Mouse (Mus musculus): Measurements from ENCODE around the gene Anks1b. TPM values are rescaled to one million over a fixed set of nuclear protein-coding genes. Genes with fewer than 3 reads are reported as not detected.

The Anks1b gene
- polyA plus RNA-seq, 1 experiment from 2014 or later, result 3.0 TPM

GRCm38 (mm10) chr10:90897894-90898293 lies 1024.6 kb downstream of the Anks1b start:
- H3K27me3 ChIP-seq (ENCODE audit: control insufficient read depth, insufficient read depth, low read length), result no peaks in the 10 kb centered on the region
- H3K36me3 ChIP-seq (replicated peaks; ENCODE audit: control insufficient read depth, insufficient read depth, low read depth, low read length), result no peaks in the 10 kb centered on the region
- DNase-seq (ENCODE audit: low spot score) (no peak), ATAC-seq (replicated peaks; ENCODE audit: insufficient number of reproducible peaks, low FRiP score, low TSS enrichment, low read depth) (no peak)
- WGBS, result 69% methylated on average over 3 of the region's 3 CpGs
- no peaks in the 10 kb centered on the region for H3K9me3 ChIP-seq (replicated peaks; ENCODE audit: control insufficient read depth, low read length)
- H3K4me3 ChIP-seq (ENCODE audit: low read depth, low read length), result no peak overlapping the region
- no peak overlapping the region for H3K27ac ChIP-seq (replicated peaks; ENCODE audit: low read depth, low read length)
- no peaks in the 10 kb centered on the region for H3K4me1 ChIP-seq (ENCODE audit: control insufficient read depth, insufficient read depth, low read length)
- no peak overlapping the region for H3K4me2 ChIP-seq (ENCODE audit: low read depth, low read length)
- no peak overlapping the region for H3K9ac ChIP-seq (replicated peaks; ENCODE audit: low read length)

- no peaks in the 10 kb centered on the region for H3K4me1 ChIP-seq (ENCODE audit: control insufficient read depth, insufficient read depth, low read length)
- H3K9ac ChIP-seq (replicated peaks; ENCODE audit: low read length), result no peak overlapping the region
- no peaks in the 10 kb centered on the region for H3K9me3 ChIP-seq (replicated peaks; ENCODE audit: control insufficient read depth, low read length)
- no peak overlapping the region for H3K4me3 ChIP-seq (ENCODE audit: low read depth, low read length)
- no peak overlapping the region for H3K4me2 ChIP-seq (ENCODE audit: low read depth, low read length)
- H3K27me3 ChIP-seq (ENCODE audit: control insufficient read depth, insufficient read depth, low read length), result no peaks in the 10 kb centered on the region
- no peak overlapping the region for H3K27ac ChIP-seq (replicated peaks; ENCODE audit: low read depth, low read length)
- DNase-seq (ENCODE audit: low spot score) (no peak), ATAC-seq (replicated peaks; ENCODE audit: insufficient number of reproducible peaks, low FRiP score, low TSS enrichment, low read depth) (no peak)
- H3K36me3 ChIP-seq (replicated peaks; ENCODE audit: control insufficient read depth, insufficient read depth, low read depth, low read length), result no peaks in the 10 kb centered on the region
Observed at GRCm38 (mm10) chr10:90904185-90904584, 1030.9 kb downstream of the Anks1b start.

GRCm38 (mm10) chr10:90907381-90907780 lies 1034.1 kb downstream of the Anks1b start:
- no peak overlapping the region for H3K27ac ChIP-seq (replicated peaks; ENCODE audit: low read depth, low read length)
- no peaks in the 10 kb centered on the region for H3K9me3 ChIP-seq (replicated peaks; ENCODE audit: control insufficient read depth, low read length)
- H3K9ac ChIP-seq (replicated peaks; ENCODE audit: low read length), result no peak overlapping the region
- DNase-seq (ENCODE audit: low spot score), result no peak
- 83% methylated on average over 8 of the region's 8 CpGs for WGBS
- no peaks in the 10 kb centered on the region for H3K36me3 ChIP-seq (replicated peaks; ENCODE audit: control insufficient read depth, insufficient read depth, low read depth, low read length)
- no peak overlapping the region for H3K4me3 ChIP-seq (ENCODE audit: low read depth, low read length)
- H3K27me3 ChIP-seq (ENCODE audit: control insufficient read depth, insufficient read depth, low read length), result no peaks in the 10 kb centered on the region
- ATAC-seq (replicated peaks; ENCODE audit: insufficient number of reproducible peaks, low FRiP score, low TSS enrichment, low read depth), result no peak
- no peaks in the 10 kb centered on the region for H3K4me1 ChIP-seq (ENCODE audit: control insufficient read depth, insufficient read depth, low read length)
- no peak overlapping the region for H3K4me2 ChIP-seq (ENCODE audit: low read depth, low read length)

GRCm38 (mm10) chr10:90923476-90923875 lies 1050.2 kb downstream of the Anks1b start:
- no peak for ATAC-seq (replicated peaks; ENCODE audit: insufficient number of reproducible peaks, low FRiP score, low TSS enrichment, low read depth)
- no peak overlapping the region for H3K4me2 ChIP-seq (ENCODE audit: low read depth, low read length)
- WGBS, result 89% methylated on average over 7 of the region's 7 CpGs

GRCm38 (mm10) chr10:90933088-90933487 lies 1059.8 kb downstream of the Anks1b start:
- Histone ChIP-seq H3K9me3 (replicated peaks; ENCODE audit: control insufficient read depth, low read length) (no peaks in the 10 kb centered on the region), H3K9ac (replicated peaks; ENCODE audit: low read length) (no peak overlapping the region), H3K4me3 (ENCODE audit: low read depth, low read length) (no peak overlapping the region), H3K27me3 (ENCODE audit: control insufficient read depth, insufficient read depth, low read length) (no peaks in the 10 kb centered on the region), H3K36me3 (replicated peaks; ENCODE audit: control insufficient read depth, insufficient read depth, low read depth, low read length) (no peaks in the 10 kb centered on the region), H3K4me1 (ENCODE audit: control insufficient read depth, insufficient read depth, low read length) (no peaks in the 10 kb centered on the region), H3K4me2 (ENCODE audit: low read depth, low read length) (no peak overlapping the region), H3K27ac (replicated peaks; ENCODE audit: low read depth, low read length) (no peak overlapping the region)
- DNase-seq (ENCODE audit: low spot score) (no peak), ATAC-seq (replicated peaks; ENCODE audit: insufficient number of reproducible peaks, low FRiP score, low TSS enrichment, low read depth) (no peak)
- WGBS, result 63% methylated on average over 5 of the region's 5 CpGs

More at GRCm38 (mm10) chr10:90923476-90923875, 1050.2 kb downstream of the Anks1b start:
- H3K9ac ChIP-seq (replicated peaks; ENCODE audit: low read length), result no peak overlapping the region
- no peaks in the 10 kb centered on the region for H3K27me3 ChIP-seq (ENCODE audit: control insufficient read depth, insufficient read depth, low read length)
- DNase-seq (ENCODE audit: low spot score), result no peak
- H3K36me3 ChIP-seq (replicated peaks; ENCODE audit: control insufficient read depth, insufficient read depth, low read depth, low read length), result no peaks in the 10 kb centered on the region
- no peak overlapping the region for H3K27ac ChIP-seq (replicated peaks; ENCODE audit: low read depth, low read length)
- H3K4me3 ChIP-seq (ENCODE audit: low read depth, low read length), result no peak overlapping the region
- no peaks in the 10 kb centered on the region for H3K4me1 ChIP-seq (ENCODE audit: control insufficient read depth, insufficient read depth, low read length)
- H3K9me3 ChIP-seq (replicated peaks; ENCODE audit: control insufficient read depth, low read length), result no peaks in the 10 kb centered on the region

GRCm38 (mm10) chr10:90934678-90935077 lies 1061.4 kb downstream of the Anks1b start:
- H3K9me3 ChIP-seq (replicated peaks; ENCODE audit: control insufficient read depth, low read length), result no peaks in the 10 kb centered on the region
- H3K4me1 ChIP-seq (ENCODE audit: control insufficient read depth, insufficient read depth, low read length), result no peaks in the 10 kb centered on the region
- no peaks in the 10 kb centered on the region for H3K27me3 ChIP-seq (ENCODE audit: control insufficient read depth, insufficient read depth, low read length)
- no peak overlapping the region for H3K9ac ChIP-seq (replicated peaks; ENCODE audit: low read length)
- H3K36me3 ChIP-seq (replicated peaks; ENCODE audit: control insufficient read depth, insufficient read depth, low read depth, low read length), result no peaks in the 10 kb centered on the region
- DNase-seq (ENCODE audit: low spot score) (no peak), ATAC-seq (replicated peaks; ENCODE audit: insufficient number of reproducible peaks, low FRiP score, low TSS enrichment, low read depth) (no peak)
- WGBS, result 70% methylated on average over 13 of the region's 13 CpGs
- H3K4me3 ChIP-seq (ENCODE audit: low read depth, low read length), result no peak overlapping the region
- H3K4me2 ChIP-seq (ENCODE audit: low read depth, low read length), result no peak overlapping the region
- H3K27ac ChIP-seq (replicated peaks; ENCODE audit: low read depth, low read length), result no peak overlapping the region

GRCm38 (mm10) chr10:90937721-90938460 lies 1064.6 kb downstream of the Anks1b start:
- 82% methylated on average over 5 of the region's 5 CpGs for WGBS
- no peak overlapping the region for H3K4me2 ChIP-seq (ENCODE audit: low read depth, low read length)
- H3K9ac ChIP-seq (replicated peaks; ENCODE audit: low read length), result no peak overlapping the region
- no peaks in the 10 kb centered on the region for H3K27me3 ChIP-seq (ENCODE audit: control insufficient read depth, insufficient read depth, low read length)
- H3K9me3 ChIP-seq (replicated peaks; ENCODE audit: control insufficient read depth, low read length), result no peaks in the 10 kb centered on the region
- H3K36me3 ChIP-seq (replicated peaks; ENCODE audit: control insufficient read depth, insufficient read depth, low read depth, low read length), result no peaks in the 10 kb centered on the region
- H3K4me1 ChIP-seq (ENCODE audit: control insufficient read depth, insufficient read depth, low read length), result no peaks in the 10 kb centered on the region
- H3K27ac ChIP-seq (replicated peaks; ENCODE audit: low read depth, low read length), result no peak overlapping the region
- H3K4me3 ChIP-seq (ENCODE audit: low read depth, low read length), result no peak overlapping the region
- no peak for ATAC-seq (replicated peaks; ENCODE audit: insufficient number of reproducible peaks, low FRiP score, low TSS enrichment, low read depth)
- no peak for DNase-seq (ENCODE audit: low spot score)

- WGBS, result 78% methylated on average over 15 of the region's 15 CpGs
- no peaks in the 10 kb centered on the region for H3K36me3 ChIP-seq (replicated peaks; ENCODE audit: control insufficient read depth, insufficient read depth, low read depth, low read length)
Observed at GRCm38 (mm10) chr10:90940521-90941520, 1067.5 kb downstream of the Anks1b start.

More at GRCm38 (mm10) chr10:90940521-90941520, 1067.5 kb downstream of the Anks1b start:
- no peak overlapping the region for H3K27ac ChIP-seq (replicated peaks; ENCODE audit: low read depth, low read length)
- H3K4me2 ChIP-seq (ENCODE audit: low read depth, low read length), result no peak overlapping the region
- ATAC-seq (replicated peaks; ENCODE audit: insufficient number of reproducible peaks, low FRiP score, low TSS enrichment, low read depth) (no peak), DNase-seq (ENCODE audit: low spot score) (no peak)
- no peak overlapping the region for H3K9ac ChIP-seq (replicated peaks; ENCODE audit: low read length)
- H3K27me3 ChIP-seq (ENCODE audit: control insufficient read depth, insufficient read depth, low read length), result no peaks in the 10 kb centered on the region
- no peaks in the 10 kb centered on the region for H3K4me1 ChIP-seq (ENCODE audit: control insufficient read depth, insufficient read depth, low read length)
- no peak overlapping the region for H3K4me3 ChIP-seq (ENCODE audit: low read depth, low read length)
- H3K9me3 ChIP-seq (replicated peaks; ENCODE audit: control insufficient read depth, low read length), result no peaks in the 10 kb centered on the region

Measured in embryonic facial prominence, embryonic 11.5 days (tissue).